Mouse (Mus musculus): ENCODE measurements around the gene S100g. TPM values are rescaled to one million over a fixed set of nuclear protein-coding genes. Genes with fewer than 3 reads are reported as not detected.

Gene S100g
- total and polyA plus RNA-seq, 3 experiments: not detected

DNA sequence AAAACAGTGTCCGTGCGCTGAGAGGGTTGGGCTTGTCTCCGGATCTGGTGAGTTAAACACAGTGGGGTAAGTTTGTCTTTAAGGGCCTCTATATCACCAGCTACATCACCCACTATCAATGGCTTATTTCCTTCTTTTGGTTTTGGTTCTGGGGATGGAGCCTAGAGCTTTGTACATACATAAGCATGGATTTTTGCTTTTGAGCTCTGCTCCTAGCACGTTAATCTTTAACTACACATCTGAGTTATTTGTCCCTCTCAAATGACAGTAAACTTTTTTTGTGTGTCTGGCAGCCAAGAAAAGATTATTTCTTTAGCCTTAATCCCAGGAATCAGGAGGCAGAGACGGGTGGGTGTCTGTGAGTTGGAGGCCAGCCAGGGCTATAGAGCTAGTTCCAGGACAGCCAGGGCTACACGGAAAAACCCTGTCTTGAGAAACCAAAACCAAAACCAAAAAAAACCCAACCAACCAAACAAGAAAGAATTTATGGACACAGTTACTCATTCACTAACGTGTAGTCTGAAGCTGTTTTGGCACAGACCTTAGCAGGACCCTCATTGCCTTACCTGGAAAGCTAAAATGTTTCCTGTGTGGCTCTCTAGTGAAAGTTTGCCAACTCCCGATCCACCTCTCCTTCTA is 42.8 kb downstream of the S100g start:
- peak overlapping the region; percentile 70 for H3K4me2 ChIP-seq (ENCODE audit: insufficient read depth, low read depth, poor library complexity, severe bottlenecking)
- peaks cover 10 to 31% of the 10 kb centered on the region in 2 experiments for H3K36me3 ChIP-seq (replicated peaks in 1 of 2; ENCODE audit: control insufficient read depth in 1 of 2, insufficient read depth in 1 of 2, low read length in 1 of 2)
- H3K27ac ChIP-seq (ENCODE audit: insufficient read depth, low read depth): no peak overlapping the region
- peak overlapping the region; percentile 39 for H3K9ac ChIP-seq (ENCODE audit: insufficient read depth, low read depth)
- no peaks in the 10 kb centered on the region for H3K9me3 ChIP-seq (replicated peaks; ENCODE audit: low read length)
- DNase-seq (ENCODE audit: extremely low read depth): peak; percentile 17
- dilution Hi-C loops (cut with MboI; ENCODE audit: extremely low pct_ligation_motif_present, extremely low pct_unique_long_range_greater_than_20kb, low sequenced_read_pairs): no loop called here
- no peaks in the 10 kb centered on the region for H3K79me2 ChIP-seq (replicated peaks; ENCODE audit: control insufficient read depth, extremely low read depth, insufficient read depth, poor library complexity, severe bottlenecking)
- in situ Hi-C loops (cut with MboI; ENCODE audit: low pct_ligation_motif_present, low pct_unique_long_range_greater_than_20kb, low sequenced_read_pairs): loop anchor here (25.0 kb wide), 1 partner anchor 216 kb away; no protein-coding TSS in a partner anchor
- H3K4me1 ChIP-seq (ENCODE audit: control insufficient read depth in 1 of 2, insufficient read depth in 2 of 2): peaks cover 0 to 10% of the 10 kb centered on the region in 2 experiments; a peak in 2 of 4 replicates
- no peaks in the 10 kb centered on the region for H3K27me3 ChIP-seq (replicated peaks)
- TF ChIP-seq MAX (IDR thresholded peaks at IDR 0.05; ENCODE audit: low read length) (no peak), POLR2A (IDR thresholded peaks at IDR 0.05; ENCODE audit: low read depth, low read length) (0 out of 2 replicates have a peak, but pooled peaks have one; percentile 21), MEF2A (IDR thresholded peaks at IDR 0.05; ENCODE audit: borderline replicate concordance, low read depth, low read length) (peak; percentile 45; the same call in 1 of the 2 replicates)
- no peak overlapping the region for H3K4me3 ChIP-seq (replicated peaks in 1 of 3; ENCODE audit: low read depth in 2 of 3, low read length in 2 of 3, poor library complexity in 1 of 3)

DNA sequence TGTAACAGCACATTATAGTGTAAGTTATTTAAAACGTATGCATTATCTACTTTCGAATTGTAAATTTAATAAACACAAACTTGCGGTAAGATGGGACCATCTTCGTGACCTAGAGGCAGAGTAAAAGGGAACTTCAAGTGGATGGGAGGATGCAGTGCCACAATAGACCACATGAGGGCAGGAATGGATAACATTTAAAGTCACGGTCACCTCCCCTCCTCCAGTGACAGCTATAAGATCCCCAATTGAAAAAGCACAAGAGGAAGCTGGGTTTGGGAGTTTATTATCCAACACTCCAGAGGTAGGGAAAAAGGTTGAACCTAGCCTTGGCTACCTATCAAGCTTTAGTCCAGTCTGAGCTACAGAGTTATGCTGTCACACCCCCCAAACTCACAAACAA is 48.7 kb downstream of the S100g start:
- DNase-seq (ENCODE audit: extremely low read depth): peak; percentile 56
- dilution Hi-C loops (cut with MboI; ENCODE audit: extremely low pct_ligation_motif_present, extremely low pct_unique_long_range_greater_than_20kb, low sequenced_read_pairs): no loop called here
- no peak for TF ChIP-seq POLR2A (IDR thresholded peaks at IDR 0.05; ENCODE audit: low read depth, low read length)
- peak; percentile 48 for TF ChIP-seq SMC3 (IDR thresholded peaks at IDR 0.05; ENCODE audit: low read depth, low read length)
- no peak for TF ChIP-seq IRF4 (IDR thresholded peaks at IDR 0.05; ENCODE audit: low read depth, low read length)
- TF ChIP-seq GABPA (IDR thresholded peaks at IDR 0.05; ENCODE audit: insufficient replicate concordance, low read depth, low read length): no peak
- peak; percentile 84 for TF ChIP-seq RAD21 (IDR thresholded peaks at IDR 0.05; ENCODE audit: low read depth, low read length)
- peak; percentile 62 to 78 for TF ChIP-seq CTCF (conservative IDR thresholded peaks at IDR 0.05 in 1 of 2, IDR thresholded peaks at IDR 0.05 in 1 of 2; ENCODE audit: low read depth in 2 of 2, low read length in 2 of 2)
- no peak for TF ChIP-seq E2F4 (IDR thresholded peaks at IDR 0.05; ENCODE audit: insufficient replicate concordance, low read depth, low read length)
- TF ChIP-seq TBP (conservative IDR thresholded peaks at IDR 0.05; ENCODE audit: low read depth, low read length): no peak

DNA sequence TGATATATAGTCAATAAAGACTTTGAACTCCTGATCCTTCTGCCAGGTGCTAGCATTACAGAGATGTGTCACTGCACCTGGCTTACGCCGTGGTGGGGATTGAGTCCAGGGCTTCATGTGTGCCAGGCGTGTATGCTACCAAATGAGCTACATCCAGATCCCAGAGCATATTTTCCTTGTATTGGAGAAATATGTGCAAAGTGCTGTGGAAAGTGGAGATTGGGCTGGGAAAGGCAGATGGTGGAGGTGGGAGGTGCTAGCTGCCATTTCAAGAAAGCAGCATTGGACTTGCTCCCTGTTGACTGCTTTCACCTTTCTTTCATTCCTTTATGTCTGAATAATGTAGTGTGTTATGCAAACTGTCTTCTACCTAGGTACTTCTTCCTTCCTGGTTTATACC is 50.7 kb downstream of the S100g start:
- H3K4me3 ChIP-seq (replicated peaks in 1 of 3; ENCODE audit: low read depth in 2 of 3, low read length in 2 of 3, poor library complexity in 1 of 3): no peak overlapping the region
- TF ChIP-seq MXI1 (IDR thresholded peaks at IDR 0.05; ENCODE audit: low read depth, low read length): no peak
- no peak for TF ChIP-seq GABPA (IDR thresholded peaks at IDR 0.05; ENCODE audit: insufficient replicate concordance, low read depth, low read length)
- no peak for TF ChIP-seq IRF4 (IDR thresholded peaks at IDR 0.05; ENCODE audit: low read depth, low read length)
- no peak for TF ChIP-seq TBP (conservative IDR thresholded peaks at IDR 0.05; ENCODE audit: low read depth, low read length)
- TF ChIP-seq USF2 (conservative IDR thresholded peaks at IDR 0.05; ENCODE audit: low read depth, low read length): no peak
- TF ChIP-seq RAD21 (IDR thresholded peaks at IDR 0.05; ENCODE audit: low read depth, low read length): no peak
- no peak for TF ChIP-seq ETS1 (conservative IDR thresholded peaks at IDR 0.05; ENCODE audit: low read depth, low read length)
- no peak for TF ChIP-seq JUND (conservative IDR thresholded peaks at IDR 0.05; ENCODE audit: low read depth, low read length)
- TF ChIP-seq KAT2A (IDR thresholded peaks at IDR 0.05; ENCODE audit: insufficient replicate concordance, low read length): no peak
- TF ChIP-seq POLR2A (IDR thresholded peaks at IDR 0.05; ENCODE audit: low read depth, low read length): no peak
- TF ChIP-seq E2F4 (IDR thresholded peaks at IDR 0.05; ENCODE audit: insufficient replicate concordance, low read depth, low read length): no peak
- no peak for TF ChIP-seq HCFC1 (IDR thresholded peaks at IDR 0.05; ENCODE audit: low read depth, low read length)
- TF ChIP-seq PAX5 (IDR thresholded peaks at IDR 0.05; ENCODE audit: low read length): no peak
- TF ChIP-seq ZKSCAN1 (IDR thresholded peaks at IDR 0.05; ENCODE audit: borderline replicate concordance, low read depth, low read length): no peak
- TF ChIP-seq UBTF (IDR thresholded peaks at IDR 0.05; ENCODE audit: low read depth, low read length): no peak
- no peak for DNase-seq (ENCODE audit: extremely low read depth)
- in situ Hi-C loops (cut with MboI; ENCODE audit: low pct_ligation_motif_present, low pct_unique_long_range_greater_than_20kb, low sequenced_read_pairs): loop anchor here (25.0 kb wide), 1 partner anchor 224 kb away; no protein-coding TSS in a partner anchor
- dilution Hi-C loops (cut with MboI; ENCODE audit: extremely low pct_ligation_motif_present, extremely low pct_unique_long_range_greater_than_20kb, low sequenced_read_pairs): no loop called here
- no peak overlapping the region for H3K4me2 ChIP-seq (ENCODE audit: insufficient read depth, low read depth, poor library complexity, severe bottlenecking)
- H3K9ac ChIP-seq (ENCODE audit: insufficient read depth, low read depth): no peak overlapping the region
- no peaks in the 10 kb centered on the region for H3K79me2 ChIP-seq (replicated peaks; ENCODE audit: control insufficient read depth, extremely low read depth, insufficient read depth, poor library complexity, severe bottlenecking)
- H3K4me1 ChIP-seq (ENCODE audit: control insufficient read depth in 1 of 2, insufficient read depth in 2 of 2): no peaks in the 10 kb centered on the region
- no peaks in the 10 kb centered on the region for H3K27me3 ChIP-seq (replicated peaks)
- H3K27ac ChIP-seq (ENCODE audit: insufficient read depth, low read depth): no peak overlapping the region
- H3K9me3 ChIP-seq (replicated peaks; ENCODE audit: low read length): no peaks in the 10 kb centered on the region
- H3K36me3 ChIP-seq (replicated peaks in 1 of 2; ENCODE audit: control insufficient read depth in 1 of 2, insufficient read depth in 1 of 2, low read length in 1 of 2): peaks cover 21 to 43% of the 10 kb centered on the region in 2 experiments

More for the DNA sequence above, 48.7 kb downstream of the S100g start:
- Histone ChIP-seq H3K27ac (ENCODE audit: insufficient read depth, low read depth) (no peak overlapping the region), H3K9me3 (replicated peaks; ENCODE audit: low read length) (no peaks in the 10 kb centered on the region), H3K4me2 (ENCODE audit: insufficient read depth, low read depth, poor library complexity, severe bottlenecking) (no peak overlapping the region), H3K27me3 (replicated peaks) (no peaks in the 10 kb centered on the region), H3K36me3 (replicated peaks in 1 of 2; ENCODE audit: control insufficient read depth in 1 of 2, insufficient read depth in 1 of 2, low read length in 1 of 2) (peaks cover 19 to 34% of the 10 kb centered on the region in 2 experiments), H3K4me3 (replicated peaks in 1 of 3; ENCODE audit: low read depth in 2 of 3, low read length in 2 of 3, poor library complexity in 1 of 3) (no peak overlapping the region), H3K9ac (ENCODE audit: insufficient read depth, low read depth) (no peak overlapping the region), H3K4me1 (ENCODE audit: control insufficient read depth in 1 of 2, insufficient read depth in 2 of 2) (no peaks in the 10 kb centered on the region), H3K79me2 (replicated peaks; ENCODE audit: control insufficient read depth, extremely low read depth, insufficient read depth, poor library complexity, severe bottlenecking) (no peaks in the 10 kb centered on the region)
- in situ Hi-C loops (cut with MboI; ENCODE audit: low pct_ligation_motif_present, low pct_unique_long_range_greater_than_20kb, low sequenced_read_pairs): loop anchor here (25.0 kb wide), 1 partner anchor 222 kb away; no protein-coding TSS in a partner anchor

All from CH12.LX (cell line).